In the genomic region with DNA sequence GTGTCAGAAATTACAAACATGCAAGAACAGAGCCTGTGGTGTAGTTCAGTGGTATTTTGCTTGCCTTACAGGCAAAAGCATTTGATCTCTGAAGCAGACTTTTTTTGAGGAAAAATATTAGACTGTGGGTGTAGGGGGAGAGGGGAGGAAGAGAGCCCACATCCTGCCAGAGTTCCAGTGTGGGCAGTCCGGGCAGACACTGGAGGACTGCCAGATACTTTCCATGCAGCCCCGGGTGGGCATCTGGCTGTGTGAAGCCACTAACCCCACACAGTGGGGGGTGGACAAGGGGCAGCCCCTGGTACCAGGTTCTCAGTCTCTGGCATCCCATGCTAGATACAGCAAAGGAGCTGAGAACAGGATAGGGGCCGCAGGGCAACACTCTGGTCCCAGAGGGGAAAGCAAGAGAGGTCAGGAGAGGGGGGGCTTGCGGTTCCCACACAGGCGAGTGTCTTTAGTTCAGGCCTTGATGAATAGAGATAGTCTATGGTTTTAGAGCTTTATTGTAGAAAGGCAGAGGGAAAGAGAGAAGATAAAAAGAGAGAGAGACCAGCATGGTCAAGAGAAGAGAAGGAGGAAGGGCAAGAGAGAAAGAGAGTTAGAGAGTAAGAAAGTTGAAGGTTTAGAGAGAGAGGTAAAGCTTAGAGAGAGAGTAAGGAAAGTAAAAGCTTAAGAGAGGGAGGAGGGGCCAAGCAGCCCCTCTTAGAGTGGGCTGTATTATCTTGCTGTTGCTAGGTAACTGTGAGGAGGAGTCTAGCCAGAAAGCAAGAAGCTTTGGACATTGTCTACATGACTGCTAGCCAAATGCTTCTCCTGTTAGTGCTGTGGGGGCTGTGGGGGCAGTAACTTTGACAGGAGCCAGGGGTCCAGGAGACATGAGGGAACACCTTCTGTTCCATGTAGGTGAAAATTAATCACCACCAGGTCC, we compare ENCODE assay signal across 16 mouse cellular contexts. TPM values are rescaled to one million over a fixed set of nuclear protein-coding genes. Genes with fewer than 3 reads are reported as not detected.
DNase-seq lines count a peak whose midpoint lies in the region; ATAC-seq lines count a peak whose summit lies in the region.
"Had no signal": no experiment of that assay in that cellular context is flagged by ENCODE, and none has a peak within 500 bp of the region (broad histone marks: within the 10 kb centered on the region; RNA-seq: fewer than 3 reads in every experiment).

No protein-coding gene starts in this region.

- ATAC-seq in midbrain, embryonic 16.5 days = no peak
- peak; percentile 77 for ATAC-seq in hindbrain, embryonic 12.5 days (ENCODE audit: low FRiP score)
- ATAC-seq in neural tube, embryonic 13.5 days (ENCODE audit: low read depth) = peak; percentile 74
- ATAC-seq in frontal cortex, adult (ENCODE audit: low TSS enrichment) = no peak

- H3K27ac ChIP-seq in midbrain, embryonic 10.5 days (replicated peaks) = peak overlapping the region; percentile 80
- no peak overlapping the region for H3K27ac ChIP-seq in midbrain, embryonic 16.5 days (ENCODE audit: low read length)
- H3K27ac ChIP-seq in hindbrain, embryonic 12.5 days = 0 out of 2 replicates have a peak overlapping the region, but pooled peaks have one; percentile 5
- H3K27ac ChIP-seq in neural tube, embryonic 13.5 days (replicated peaks) = 0 out of 2 replicates have a peak overlapping the region, but pooled peaks have one; percentile 13
- H3K27ac ChIP-seq: embryonic facial prominence, embryonic 13.5 days; limb, embryonic 15.5 days; lung, embryonic 15.5 days had no signal

- peak; percentile 56 for DNase-seq in midbrain, embryonic 10.5 days (ENCODE audit: low spot score)
- DNase-seq in embryo, embryonic 11 days = peak; percentile 48
- no peak for DNase-seq in adrenal gland, adult 8-10 months
- DNase-seq in frontal cortex, postnatal 10 days (ENCODE audit: low spot score in 2 of 2) = no peak
- DNase-seq: cerebellum, adult 18-20 months; kidney, postnatal 10 days; thymus, postnatal 25 days had no signal

- peaks cover 26% of the 10 kb centered on the region for H3K4me1 ChIP-seq in midbrain, embryonic 10.5 days
- H3K4me1 ChIP-seq in midbrain, embryonic 16.5 days (ENCODE audit: control insufficient read depth, insufficient read depth, low read length) = no peaks in the 10 kb centered on the region
- peaks cover 9% of the 10 kb centered on the region; the same call in 1 of the 2 replicates for H3K4me1 ChIP-seq in hindbrain, embryonic 12.5 days
- peaks cover 16% of the 10 kb centered on the region for H3K4me1 ChIP-seq in neural tube, embryonic 13.5 days (replicated peaks)
- H3K4me1 ChIP-seq: lung, embryonic 15.5 days had no signal

- H3K9ac ChIP-seq in midbrain, embryonic 16.5 days (ENCODE audit: low read depth, low read length) = no peak overlapping the region
- H3K9ac ChIP-seq in hindbrain, embryonic 12.5 days = no peak overlapping the region
- H3K9ac ChIP-seq in neural tube, embryonic 13.5 days = no peak overlapping the region
- H3K9ac ChIP-seq: embryonic facial prominence, embryonic 13.5 days; limb, embryonic 15.5 days; lung, embryonic 15.5 days had no signal

- H3K9me3 ChIP-seq in midbrain, embryonic 10.5 days (replicated peaks) = no peaks in the 10 kb centered on the region
- H3K9me3 ChIP-seq in midbrain, embryonic 16.5 days (replicated peaks; ENCODE audit: control insufficient read depth, low read length, poor library complexity, severe bottlenecking) = no peaks in the 10 kb centered on the region
- H3K9me3 ChIP-seq in hindbrain, embryonic 12.5 days (replicated peaks) = no peaks in the 10 kb centered on the region
- no peaks in the 10 kb centered on the region for H3K9me3 ChIP-seq in neural tube, embryonic 13.5 days
- H3K9me3 ChIP-seq: embryonic facial prominence, embryonic 13.5 days; limb, embryonic 15.5 days; lung, embryonic 15.5 days had no signal

- no peaks in the 10 kb centered on the region for H3K27me3 ChIP-seq in midbrain, embryonic 10.5 days (ENCODE audit: low read depth, poor library complexity, severe bottlenecking)
- no peaks in the 10 kb centered on the region for H3K27me3 ChIP-seq in midbrain, embryonic 16.5 days (ENCODE audit: control insufficient read depth, insufficient read depth, low read depth, low read length)
- no peaks in the 10 kb centered on the region for H3K27me3 ChIP-seq in hindbrain, embryonic 12.5 days
- no peaks in the 10 kb centered on the region for H3K27me3 ChIP-seq in neural tube, embryonic 13.5 days
- H3K27me3 ChIP-seq: embryonic facial prominence, embryonic 13.5 days; limb, embryonic 15.5 days; lung, embryonic 15.5 days had no signal

- 18% methylated on average over 5 of the region's 5 CpGs for WGBS in midbrain, embryonic 10.5 days
- 9% methylated on average over 5 of the region's 5 CpGs for WGBS in midbrain, embryonic 16.5 days
- WGBS in hindbrain, embryonic 12.5 days = 9% methylated on average over 5 of the region's 5 CpGs
- 13% methylated on average over 5 of the region's 5 CpGs for WGBS in neural tube, embryonic 13.5 days

- H3K4me2 ChIP-seq in midbrain, embryonic 16.5 days (ENCODE audit: low read length) = no peak overlapping the region
- H3K4me2 ChIP-seq in hindbrain, embryonic 12.5 days (replicated peaks) = no peak overlapping the region
- peak overlapping the region; percentile 7; the same call in 1 of the 2 replicates for H3K4me2 ChIP-seq in neural tube, embryonic 13.5 days
- H3K4me2 ChIP-seq: embryonic facial prominence, embryonic 13.5 days; heart, embryonic 11.5 days; limb, embryonic 15.5 days; lung, embryonic 15.5 days had no signal

- H3K36me3 ChIP-seq in midbrain, embryonic 10.5 days = no peaks in the 10 kb centered on the region
- no peaks in the 10 kb centered on the region for H3K36me3 ChIP-seq in midbrain, embryonic 16.5 days (ENCODE audit: control insufficient read depth, insufficient read depth, low read length)
- H3K36me3 ChIP-seq in hindbrain, embryonic 12.5 days = no peaks in the 10 kb centered on the region
- H3K36me3 ChIP-seq in neural tube, embryonic 13.5 days = no peaks in the 10 kb centered on the region
- H3K36me3 ChIP-seq: embryonic facial prominence, embryonic 13.5 days; limb, embryonic 15.5 days; lung, embryonic 15.5 days had no signal

- H3K4me3 ChIP-seq in midbrain, embryonic 10.5 days = no peak overlapping the region
- no peak overlapping the region for H3K4me3 ChIP-seq in midbrain, embryonic 16.5 days (ENCODE audit: low read depth, low read length)
- H3K4me3 ChIP-seq in hindbrain, embryonic 12.5 days = no peak overlapping the region
- H3K4me3 ChIP-seq in neural tube, embryonic 13.5 days = no peak overlapping the region
- H3K4me3 ChIP-seq: embryonic facial prominence, embryonic 13.5 days; limb, embryonic 15.5 days; lung, embryonic 15.5 days had no signal

RNA-seq across cellular contexts. Expression of a gene that starts 18.9 kb away (rescaled TPM):
- polyA plus RNA-seq in midbrain, embryonic 10.5 days (2016; fragmentation: Nextera tagmentation; extraction: Ambion mirVana) = 0.47 and 0.50 TPM in 2 replicates
- 0.42 and 0.64 TPM in 2 replicates for polyA plus RNA-seq in midbrain, embryonic 16.5 days (2015; fragmentation: Nextera tagmentation; extraction: Ambion mirVana)
- polyA plus RNA-seq in hindbrain, embryonic 12.5 days (2016; fragmentation: Nextera tagmentation; extraction: Ambion mirVana) = 0.63 and 1.8 TPM in 2 replicates
- 0.54 and 0.99 TPM in 2 replicates for polyA plus RNA-seq in neural tube, embryonic 13.5 days (2015; fragmentation: Nextera tagmentation; extraction: Ambion mirVana)
- 1 to 10 TPM; 2.8 to 4.7 (median 3.2) TPM for total RNA-seq in adrenal gland, adult 8-10 months (2022)
- total RNA-seq: monocyte, adult 5-6 weeks had no signal

Comparison
In these comparisons a context has a peak if more than half of its experiments do, and no peak if none do; other contexts are left out.
1. DNase-seq: peak in midbrain, embryonic 10.5 days (single experiment) and embryo, embryonic 11 days (single experiment); none in adrenal gland, adult 8-10 months (single experiment) and frontal cortex, postnatal 10 days (0 of 2).
2. ATAC-seq: peak in hindbrain, embryonic 12.5 days (single experiment) and neural tube, embryonic 13.5 days (single experiment); none in midbrain, embryonic 16.5 days (single experiment) and frontal cortex, adult (single experiment).